Mouse (Mus musculus): ENCODE results near the gene Shld1. TPM values are rescaled to one million over a fixed set of nuclear protein-coding genes. Genes with fewer than 3 reads are reported as not detected.

Shld1 gene
- polyA plus RNA-seq, 1 experiment from 2014 or later: 23.5 TPM

DNA sequence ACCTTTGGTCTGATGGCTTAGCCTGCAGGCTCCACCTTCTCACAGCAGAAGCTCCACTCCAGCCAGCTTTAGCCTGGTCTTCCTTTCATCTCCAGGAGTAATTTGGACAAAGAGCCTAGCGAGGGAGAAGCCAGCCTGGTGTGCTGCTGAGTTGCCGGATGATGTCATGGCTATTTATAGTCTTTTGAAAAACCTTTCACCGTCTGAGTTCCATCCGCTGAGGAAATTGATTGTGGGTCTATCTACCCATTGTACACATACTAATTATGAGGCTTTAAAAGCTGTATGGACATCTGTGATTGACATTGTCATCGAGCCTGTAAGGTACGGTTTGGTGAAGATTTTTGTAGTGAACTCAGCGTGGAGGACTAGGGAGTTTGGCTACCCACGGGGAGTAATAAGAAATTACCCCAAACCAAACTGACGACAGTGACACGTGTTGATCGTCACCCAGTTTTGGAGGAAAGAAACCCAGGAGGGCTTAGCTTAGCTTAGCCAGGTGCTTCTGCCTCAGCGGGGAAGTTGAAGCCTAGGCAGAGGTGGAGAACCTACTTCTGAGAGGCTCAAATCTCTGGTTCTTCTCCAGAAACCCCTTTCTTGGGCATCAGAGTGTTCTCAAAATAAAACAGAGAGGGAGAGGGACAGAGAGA lies 28.8 kb downstream of the Shld1 start:
- Histone ChIP-seq H3K9ac (ENCODE audit: low read depth, low read length) (no peak overlapping the region), H3K36me3 (ENCODE audit: control insufficient read depth, insufficient read depth, low read length) (no peaks in the 10 kb centered on the region), H3K4me2 (ENCODE audit: low read length) (no peak overlapping the region), H3K27me3 (replicated peaks; ENCODE audit: control insufficient read depth, insufficient read depth, low read length) (no peaks in the 10 kb centered on the region), H3K9me3 (ENCODE audit: control insufficient read depth, low read length) (no peaks in the 10 kb centered on the region), H3K4me3 (ENCODE audit: low read length) (no peak overlapping the region), H3K4me1 (ENCODE audit: control insufficient read depth, insufficient read depth, low read depth, low read length) (no peaks in the 10 kb centered on the region; the same call in none of the 2 replicates), H3K27ac (ENCODE audit: low read depth, low read length) (no peak overlapping the region)
- 41% methylated on average over 12 of the region's 12 CpGs for WGBS
- ATAC-seq: peak; percentile 76

DNA sequence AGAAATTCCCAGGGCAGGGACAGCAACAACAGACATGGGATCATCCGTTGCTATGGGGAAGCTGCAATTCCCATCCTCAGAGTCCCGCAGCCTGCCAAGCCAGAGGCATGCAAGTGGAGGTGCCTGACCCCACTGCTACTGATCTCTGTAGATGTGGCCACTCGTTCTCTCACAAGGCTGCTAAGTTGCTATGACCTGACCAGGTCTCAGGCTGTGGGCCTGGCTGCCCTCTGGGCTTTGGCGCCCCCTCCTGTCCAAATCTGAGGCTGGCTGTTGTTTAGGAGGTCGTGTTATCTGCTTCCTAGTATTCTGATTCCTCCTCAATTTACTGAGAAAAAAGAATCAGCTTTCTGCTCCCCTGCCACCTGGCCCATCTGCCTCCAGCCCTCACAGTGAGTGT lies 29.4 kb downstream of the Shld1 start:
- Histone ChIP-seq H3K27ac (ENCODE audit: low read depth, low read length) (no peak overlapping the region), H3K9ac (ENCODE audit: low read depth, low read length) (no peak overlapping the region), H3K27me3 (replicated peaks; ENCODE audit: control insufficient read depth, insufficient read depth, low read length) (no peaks in the 10 kb centered on the region), H3K4me3 (ENCODE audit: low read length) (no peak overlapping the region), H3K36me3 (ENCODE audit: control insufficient read depth, insufficient read depth, low read length) (no peaks in the 10 kb centered on the region), H3K4me1 (ENCODE audit: control insufficient read depth, insufficient read depth, low read depth, low read length) (peaks cover 5% of the 10 kb centered on the region), H3K9me3 (ENCODE audit: control insufficient read depth, low read length) (no peaks in the 10 kb centered on the region), H3K4me2 (ENCODE audit: low read length) (no peak overlapping the region)
- WGBS: 30% methylated on average over 5 of the region's 5 CpGs
- ATAC-seq: peak; percentile 31; the same call in 1 of the 2 replicates

DNA sequence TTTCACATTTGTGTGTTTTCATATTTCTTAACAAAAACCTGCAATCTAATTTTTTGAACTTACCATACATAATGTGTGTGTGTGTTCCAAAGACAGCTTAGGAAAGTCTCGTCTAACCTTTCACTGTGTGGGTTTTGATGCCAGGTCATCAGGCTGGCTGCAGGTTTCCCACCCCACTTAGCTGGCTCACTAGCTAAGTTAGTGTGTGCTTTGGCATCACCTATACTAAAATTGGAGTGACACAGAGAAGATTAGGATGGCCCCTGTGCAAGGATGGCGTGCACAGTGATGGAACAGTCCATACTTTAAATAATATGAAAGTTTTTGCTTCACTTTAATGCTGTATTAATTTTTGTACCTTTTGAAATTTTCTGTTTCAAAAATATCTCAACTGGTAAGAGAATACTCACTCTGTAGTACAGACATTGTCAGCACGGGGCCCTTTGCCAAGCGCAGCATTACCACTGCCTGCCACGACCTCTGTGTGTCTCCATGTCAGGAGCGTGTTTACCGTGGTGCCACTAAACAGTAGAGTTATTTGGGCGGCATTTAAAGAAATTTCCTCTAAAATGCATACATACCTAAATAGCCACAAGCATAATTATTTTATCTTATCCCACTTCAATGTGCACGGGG lies 30.3 kb downstream of the Shld1 start:
- Histone ChIP-seq H3K4me2 (ENCODE audit: low read length) (no peak overlapping the region), H3K4me1 (ENCODE audit: control insufficient read depth, insufficient read depth, low read depth, low read length) (peaks cover 9% of the 10 kb centered on the region), H3K4me3 (ENCODE audit: low read length) (no peak overlapping the region), H3K9ac (ENCODE audit: low read depth, low read length) (no peak overlapping the region), H3K27ac (ENCODE audit: low read depth, low read length) (no peak overlapping the region), H3K27me3 (replicated peaks; ENCODE audit: control insufficient read depth, insufficient read depth, low read length) (no peaks in the 10 kb centered on the region), H3K9me3 (ENCODE audit: control insufficient read depth, low read length) (no peaks in the 10 kb centered on the region), H3K36me3 (ENCODE audit: control insufficient read depth, insufficient read depth, low read length) (no peaks in the 10 kb centered on the region)
- no peak for ATAC-seq
- WGBS: 94% methylated on average over 9 of the region's 9 CpGs

DNA sequence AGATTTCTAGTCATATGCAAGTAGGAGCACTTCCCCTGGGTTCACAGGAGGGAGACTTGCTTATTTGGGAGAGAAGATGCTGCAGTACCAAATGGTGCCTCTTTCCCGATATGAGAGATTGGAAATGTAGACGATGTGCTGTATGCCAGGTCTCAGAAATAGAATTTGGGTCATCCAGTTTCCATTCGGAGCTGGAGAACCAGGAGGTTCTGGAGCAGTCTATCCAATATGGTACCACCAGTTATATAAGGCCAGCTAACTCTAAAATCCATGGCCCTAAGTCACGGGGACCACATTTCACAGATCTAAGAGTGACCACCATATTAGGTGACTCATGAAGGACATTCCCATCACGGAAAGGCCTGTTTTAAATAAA lies 30.8 kb downstream of the Shld1 start:
- no peaks in the 10 kb centered on the region for H3K36me3 ChIP-seq (ENCODE audit: control insufficient read depth, insufficient read depth, low read length)
- 95% methylated on average over 5 of the region's 5 CpGs for WGBS
- no peak overlapping the region for H3K4me3 ChIP-seq (ENCODE audit: low read length)
- H3K9ac ChIP-seq (ENCODE audit: low read depth, low read length): no peak overlapping the region
- H3K4me2 ChIP-seq (ENCODE audit: low read length): no peak overlapping the region
- no peaks in the 10 kb centered on the region for H3K9me3 ChIP-seq (ENCODE audit: control insufficient read depth, low read length)
- no peak overlapping the region for H3K27ac ChIP-seq (ENCODE audit: low read depth, low read length)
- H3K4me1 ChIP-seq (ENCODE audit: control insufficient read depth, insufficient read depth, low read depth, low read length): peaks cover 9% of the 10 kb centered on the region
- ATAC-seq: no peak
- no peaks in the 10 kb centered on the region for H3K27me3 ChIP-seq (replicated peaks; ENCODE audit: control insufficient read depth, insufficient read depth, low read length)

DNA sequence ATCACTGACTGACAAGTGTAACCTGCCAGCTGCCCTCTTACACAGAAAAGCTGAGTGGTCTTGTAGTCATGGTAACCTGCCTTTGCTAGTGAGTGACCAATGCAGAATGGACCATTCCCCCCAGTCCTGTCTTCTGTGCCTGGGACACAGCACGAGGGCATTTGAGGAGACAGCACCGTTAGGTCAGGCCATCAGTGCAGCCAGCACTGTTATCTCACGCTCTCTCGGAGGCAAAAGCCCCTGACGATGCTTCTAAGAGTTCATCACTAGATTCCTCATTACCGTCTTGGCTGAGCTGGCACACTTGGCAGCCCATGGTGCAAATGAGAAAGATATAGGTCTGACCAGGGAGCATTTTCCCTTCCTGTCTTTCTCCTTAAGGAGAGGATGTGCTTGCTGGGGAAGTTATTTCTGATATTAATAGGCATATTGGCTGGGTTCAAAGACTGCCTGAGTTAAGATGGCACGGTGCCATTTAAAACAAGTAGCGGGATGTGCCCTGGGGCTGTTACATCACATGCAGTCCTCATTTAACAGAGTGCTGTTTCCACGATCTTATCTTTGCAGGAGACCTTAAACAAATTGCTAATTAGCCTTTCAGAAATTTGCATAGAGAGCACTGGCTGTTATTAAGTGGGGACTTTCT lies 34.3 kb downstream of the Shld1 start:
- Histone ChIP-seq H3K9me3 (ENCODE audit: control insufficient read depth, low read length) (no peaks in the 10 kb centered on the region), H3K4me2 (ENCODE audit: low read length) (no peak overlapping the region), H3K4me3 (ENCODE audit: low read length) (no peak overlapping the region), H3K36me3 (ENCODE audit: control insufficient read depth, insufficient read depth, low read length) (no peaks in the 10 kb centered on the region), H3K27ac (ENCODE audit: low read depth, low read length) (peak overlapping the region; percentile 49; the same call in 1 of the 2 replicates), H3K9ac (ENCODE audit: low read depth, low read length) (no peak overlapping the region), H3K4me1 (ENCODE audit: control insufficient read depth, insufficient read depth, low read depth, low read length) (peaks cover 14% of the 10 kb centered on the region), H3K27me3 (replicated peaks; ENCODE audit: control insufficient read depth, insufficient read depth, low read length) (no peaks in the 10 kb centered on the region)
- WGBS: 32% methylated on average over 9 of the region's 9 CpGs
- ATAC-seq: peak; percentile 53

DNA sequence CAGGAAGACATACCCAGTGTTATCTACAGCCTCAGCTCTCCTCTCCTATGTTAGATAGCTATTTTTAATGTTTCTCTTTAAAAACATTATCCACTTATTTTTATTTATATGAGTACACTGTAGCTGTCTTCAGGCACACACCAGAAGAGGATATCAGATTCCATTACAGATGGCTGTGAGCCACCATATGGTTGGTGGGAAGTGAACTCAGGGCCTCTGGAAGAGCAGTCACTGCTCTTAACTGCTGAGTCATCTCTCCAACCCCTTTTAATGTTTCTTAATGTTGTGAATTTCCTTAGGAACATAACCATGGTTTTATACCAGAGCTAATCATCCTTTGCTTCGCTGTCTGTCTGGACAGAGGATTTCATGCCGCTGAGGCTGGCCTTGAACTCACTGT lies 35.1 kb downstream of the Shld1 start:
- no peaks in the 10 kb centered on the region for H3K27me3 ChIP-seq (replicated peaks; ENCODE audit: control insufficient read depth, insufficient read depth, low read length)
- H3K9ac ChIP-seq (ENCODE audit: low read depth, low read length): no peak overlapping the region
- ATAC-seq: no peak
- WGBS: 94% methylated on average over 2 of the region's 2 CpGs
- no peak overlapping the region for H3K4me3 ChIP-seq (ENCODE audit: low read length)
- no peak overlapping the region for H3K4me2 ChIP-seq (ENCODE audit: low read length)
- H3K36me3 ChIP-seq (ENCODE audit: control insufficient read depth, insufficient read depth, low read length): no peaks in the 10 kb centered on the region
- H3K9me3 ChIP-seq (ENCODE audit: control insufficient read depth, low read length): no peaks in the 10 kb centered on the region
- peaks cover 14% of the 10 kb centered on the region for H3K4me1 ChIP-seq (ENCODE audit: control insufficient read depth, insufficient read depth, low read depth, low read length)
- no peak overlapping the region for H3K27ac ChIP-seq (ENCODE audit: low read depth, low read length)

DNA sequence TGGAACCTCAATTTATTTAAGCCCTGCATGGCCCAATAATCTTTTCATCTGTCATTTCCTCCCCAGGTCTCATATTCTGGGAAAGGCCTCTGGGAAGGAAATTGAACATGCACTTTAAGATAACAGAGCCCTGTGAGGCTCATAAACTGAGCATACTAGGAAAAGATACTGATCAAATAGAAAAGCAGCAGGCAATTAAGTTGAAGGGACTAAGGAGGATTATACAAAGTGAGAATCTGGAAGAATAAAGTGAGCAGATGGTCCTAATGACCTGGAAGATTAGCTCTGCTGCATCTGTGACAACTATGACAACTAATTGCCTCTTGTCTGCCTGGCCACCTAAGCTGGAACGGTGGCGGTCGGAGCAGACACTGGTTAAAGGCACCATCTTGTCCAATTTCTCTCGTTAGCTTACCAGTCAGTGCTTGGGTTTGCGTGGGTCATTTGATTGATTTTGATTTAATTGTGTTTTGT lies 37.3 kb downstream of the Shld1 start:
- no peak overlapping the region for H3K9ac ChIP-seq (ENCODE audit: low read depth, low read length)
- no peaks in the 10 kb centered on the region for H3K36me3 ChIP-seq (ENCODE audit: control insufficient read depth, insufficient read depth, low read length)
- ATAC-seq: peak; percentile 62
- no peaks in the 10 kb centered on the region for H3K27me3 ChIP-seq (replicated peaks; ENCODE audit: control insufficient read depth, insufficient read depth, low read length)
- no peak overlapping the region for H3K4me3 ChIP-seq (ENCODE audit: low read length)
- H3K4me1 ChIP-seq (ENCODE audit: control insufficient read depth, insufficient read depth, low read depth, low read length): peaks cover 14% of the 10 kb centered on the region
- H3K4me2 ChIP-seq (ENCODE audit: low read length): no peak overlapping the region
- no peaks in the 10 kb centered on the region for H3K9me3 ChIP-seq (ENCODE audit: control insufficient read depth, low read length)
- WGBS: 30% methylated on average over 5 of the region's 5 CpGs
- H3K27ac ChIP-seq (ENCODE audit: low read depth, low read length): peak overlapping the region; percentile 57; the same call in 1 of the 2 replicates

DNA sequence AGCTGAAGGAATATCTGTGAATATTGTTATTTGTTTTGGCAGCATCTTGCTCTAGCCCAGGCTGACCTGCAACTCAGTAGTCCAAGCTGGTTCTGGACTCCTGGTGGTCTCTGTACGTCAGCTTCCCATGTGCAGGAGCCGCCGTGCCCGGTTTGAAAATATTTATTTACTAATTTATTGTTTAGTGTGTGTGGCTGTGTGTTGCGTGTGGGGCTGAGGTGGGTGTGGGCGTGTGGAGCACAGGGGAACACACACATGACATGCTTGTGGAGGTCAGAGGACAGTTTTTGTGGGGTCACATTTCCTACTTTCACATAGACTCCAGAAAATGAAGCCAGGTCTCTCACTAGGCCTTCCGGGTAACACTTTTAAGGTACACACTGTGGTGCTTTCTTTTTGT lies 37.8 kb downstream of the Shld1 start:
- WGBS: 74% methylated on average over 7 of the region's 7 CpGs
- 0 out of 2 replicates have a peak overlapping the region, but pooled peaks have one; percentile 12 for H3K27ac ChIP-seq (ENCODE audit: low read depth, low read length)
- H3K9ac ChIP-seq (ENCODE audit: low read depth, low read length): no peak overlapping the region
- no peaks in the 10 kb centered on the region for H3K36me3 ChIP-seq (ENCODE audit: control insufficient read depth, insufficient read depth, low read length)
- no peak overlapping the region for H3K4me2 ChIP-seq (ENCODE audit: low read length)
- H3K4me1 ChIP-seq (ENCODE audit: control insufficient read depth, insufficient read depth, low read depth, low read length): peaks cover 14% of the 10 kb centered on the region
- H3K9me3 ChIP-seq (ENCODE audit: control insufficient read depth, low read length): no peaks in the 10 kb centered on the region
- no peaks in the 10 kb centered on the region for H3K27me3 ChIP-seq (replicated peaks; ENCODE audit: control insufficient read depth, insufficient read depth, low read length)
- peak; percentile 9; the same call in 1 of the 2 replicates for ATAC-seq
- no peak overlapping the region for H3K4me3 ChIP-seq (ENCODE audit: low read length)

DNA sequence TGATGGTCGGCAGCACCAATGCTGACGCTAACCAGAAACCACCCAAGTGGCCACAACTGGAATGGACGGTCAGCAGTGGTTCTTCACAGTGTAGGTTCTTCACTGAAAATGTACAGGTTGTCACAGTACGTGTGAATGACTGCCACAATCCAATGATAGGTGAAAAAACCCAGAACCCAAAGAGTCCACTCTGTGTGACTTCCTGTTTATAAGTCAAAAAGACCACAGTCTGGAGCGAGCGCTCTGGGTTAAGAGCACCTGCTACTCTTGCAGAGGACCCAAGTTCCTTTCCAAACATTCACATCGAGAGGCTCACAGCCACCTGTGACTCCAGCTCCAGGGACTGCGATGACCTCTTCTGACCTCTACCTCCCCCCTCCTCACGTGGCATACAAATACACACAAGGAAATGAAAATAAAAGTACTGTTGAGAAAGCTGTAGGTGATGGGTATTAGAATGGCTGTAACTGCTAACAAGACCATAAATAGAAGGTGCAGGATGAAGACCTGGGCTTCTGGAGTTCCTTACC lies 38.7 kb downstream of the Shld1 start:
- Histone ChIP-seq H3K27ac (ENCODE audit: low read depth, low read length) (no peak overlapping the region), H3K4me2 (ENCODE audit: low read length) (no peak overlapping the region), H3K9me3 (ENCODE audit: control insufficient read depth, low read length) (no peaks in the 10 kb centered on the region), H3K9ac (ENCODE audit: low read depth, low read length) (no peak overlapping the region), H3K36me3 (ENCODE audit: control insufficient read depth, insufficient read depth, low read length) (no peaks in the 10 kb centered on the region), H3K4me3 (ENCODE audit: low read length) (no peak overlapping the region), H3K27me3 (replicated peaks; ENCODE audit: control insufficient read depth, insufficient read depth, low read length) (no peaks in the 10 kb centered on the region), H3K4me1 (ENCODE audit: control insufficient read depth, insufficient read depth, low read depth, low read length) (peaks cover 14% of the 10 kb centered on the region)
- ATAC-seq: no peak
- 89% methylated on average over 9 of the region's 9 CpGs for WGBS
